8 mouse cellular contexts compared by ENCODE assay signal in the genomic region with DNA sequence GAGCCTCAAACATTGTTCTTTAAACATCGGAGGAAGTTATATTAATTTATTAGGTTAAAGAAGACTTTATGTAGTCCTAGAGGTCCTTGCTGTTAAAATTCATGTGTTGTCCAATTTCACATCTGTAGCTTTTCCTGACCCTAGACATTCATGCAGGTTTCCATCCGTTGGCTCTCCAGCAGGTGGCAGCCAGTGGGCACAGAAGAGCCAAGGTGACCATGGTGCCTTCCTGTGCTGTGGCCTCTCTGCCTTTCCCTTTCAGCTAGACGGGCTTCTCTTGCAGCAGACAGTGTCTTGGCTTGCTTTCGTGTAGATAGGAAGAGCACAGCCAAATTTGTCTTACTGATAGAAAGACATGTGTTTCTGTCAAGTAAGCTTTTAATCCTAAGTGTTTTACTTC. TPM values are rescaled to one million over a fixed set of nuclear protein-coding genes. Genes with fewer than 3 reads are reported as not detected.
DNase-seq lines count a peak whose midpoint lies in the region; ATAC-seq and TF ChIP-seq lines count a peak whose summit lies in the region.

No protein-coding gene starts in this region.

- 0 out of 2 replicates have a peak, but pooled peaks have one; percentile 29 for ATAC-seq in forebrain, embryonic 15.5 days (replicated peaks)
- ATAC-seq in forebrain, embryonic 12.5 days (ENCODE audit: low FRiP score), result no peak
- ATAC-seq in monocyte, adult 5-6 weeks (replicated peaks; ENCODE audit: insufficient number of reproducible peaks, low FRiP score, low TSS enrichment, poor library complexity, severe bottlenecking), result no peak

- H3K4me2 ChIP-seq in forebrain, embryonic 15.5 days (replicated peaks), result no peak overlapping the region
- no peak overlapping the region for H3K4me2 ChIP-seq in forebrain, embryonic 12.5 days

- no peak for DNase-seq in left cerebral cortex, adult 2 months (ENCODE audit: extremely low spot score in 1 of 2, low spot score in 2 of 2)
- DNase-seq in left cerebral cortex, postnatal 36 days (ENCODE audit: low spot score in 2 of 2), result no peak
- peak; percentile 39 for DNase-seq in adipocyte (ENCODE audit: low spot score)
- peak; percentile 43 for DNase-seq in kidney, postnatal 14 days
- DNase-seq in thymus, postnatal 4 days, result no peak

- no peak overlapping the region for H3K4me3 ChIP-seq in forebrain, embryonic 15.5 days
- H3K4me3 ChIP-seq in forebrain, embryonic 12.5 days (replicated peaks), result no peak overlapping the region
- H3K4me3 ChIP-seq in left cerebral cortex, adult 2 months, result no peak overlapping the region

- no peaks in the 10 kb centered on the region for H3K27me3 ChIP-seq in forebrain, embryonic 15.5 days
- no peaks in the 10 kb centered on the region for H3K27me3 ChIP-seq in forebrain, embryonic 12.5 days

- no peaks in the 10 kb centered on the region for H3K9me3 ChIP-seq in forebrain, embryonic 15.5 days
- no peaks in the 10 kb centered on the region for H3K9me3 ChIP-seq in forebrain, embryonic 12.5 days

- TF ChIP-seq CTCF in left cerebral cortex, adult 2 months (IDR thresholded peaks at IDR 0.05), result peak; percentile 44

- no peaks in the 10 kb centered on the region for H3K36me3 ChIP-seq in forebrain, embryonic 15.5 days
- H3K36me3 ChIP-seq in forebrain, embryonic 12.5 days (replicated peaks), result no peaks in the 10 kb centered on the region

- no peak overlapping the region for H3K27ac ChIP-seq in forebrain, embryonic 15.5 days (replicated peaks)
- no peak overlapping the region for H3K27ac ChIP-seq in forebrain, embryonic 12.5 days
- H3K27ac ChIP-seq in left cerebral cortex, adult 2 months, result no peak overlapping the region

- H3K9ac ChIP-seq in forebrain, embryonic 15.5 days (replicated peaks), result no peak overlapping the region
- H3K9ac ChIP-seq in forebrain, embryonic 12.5 days, result no peak overlapping the region

- intact Hi-C loops in left cerebral cortex, adult 2 months (cut with DNase I), result loop anchor here (5.0 to 10.0 kb wide), 3 partner anchors 529 to 879 kb away; partner anchors contain the start of gene Slc24a3
- intact Hi-C loops in left cerebral cortex, postnatal 36 days (cut with DNase I), result loop anchor here (5.0 kb wide), 2 partner anchors 229 to 949 kb away; no protein-coding TSS in a partner anchor

- H3K4me1 ChIP-seq in forebrain, embryonic 15.5 days, result peaks cover 8% of the 10 kb centered on the region
- peaks cover 5% of the 10 kb centered on the region; the same call in 1 of the 2 replicates for H3K4me1 ChIP-seq in forebrain, embryonic 12.5 days

- 60% methylated on average over 4 of the region's 4 CpGs for WGBS in forebrain, embryonic 15.5 days
- 79% methylated on average over 4 of the region's 4 CpGs for WGBS in forebrain, embryonic 12.5 days

RNA-seq across cellular contexts. Expression of gene Dtd1, which starts 39.0 kb away (rescaled TPM):
- 63.4 and 67.8 TPM in 2 replicates for polyA plus RNA-seq in forebrain, embryonic 15.5 days (2015; fragmentation: Nextera tagmentation; extraction: Ambion mirVana)
- polyA plus RNA-seq in forebrain, embryonic 12.5 days (2016; fragmentation: Nextera tagmentation; extraction: Ambion mirVana), result 35.5 and 39.3 TPM in 2 replicates
- total RNA-seq in left cerebral cortex, adult 2 months (2021), result 10 to 100 TPM; 63.3 to 64.2 TPM
- total RNA-seq in left cerebral cortex, postnatal 36 days (2021), result 10 to 100 TPM; 57.8 to 70.1 TPM
- total RNA-seq in monocyte, adult 5-6 weeks (2017), result 10.0 to 14.8 TPM (median 13.5 TPM) in 3 replicates

RNA-seq across cellular contexts. Expression of gene Smim26, which starts 44.9 kb away (rescaled TPM):
- 53.5 and 56.9 TPM in 2 replicates for polyA plus RNA-seq in forebrain, embryonic 15.5 days (2015; fragmentation: Nextera tagmentation; extraction: Ambion mirVana)
- polyA plus RNA-seq in forebrain, embryonic 12.5 days (2016; fragmentation: Nextera tagmentation; extraction: Ambion mirVana), result 47.5 and 49.8 TPM in 2 replicates
- 10 to 100 TPM; 44.2 to 46.1 TPM for total RNA-seq in left cerebral cortex, adult 2 months (2021)
- 10 to 100 TPM; 45.1 to 54.0 TPM for total RNA-seq in left cerebral cortex, postnatal 36 days (2021)
- total RNA-seq in monocyte, adult 5-6 weeks (2017), result 7.1 to 23.6 TPM (median 18.8 TPM) in 3 replicates

Comparison
In these comparisons a context has a peak if more than half of its experiments do, and no peak if none do; other contexts are left out.
1. DNase-seq: peak in adipocyte (single experiment) and kidney, postnatal 14 days (single experiment); none in left cerebral cortex, adult 2 months (0 of 2), left cerebral cortex, postnatal 36 days (0 of 2) and thymus, postnatal 4 days (single experiment).